Mouse (Mus musculus): ENCODE measurements at regions not wholly inside any gene's neighbourhood (a gene's known extent, or its start where the extent isn't known, plus 50 kb on each side); places are given as distances from the start of the nearest gene placed in this dataset.

- no peak for DNase-seq (ENCODE audit: extremely low spot score)
Observed at GRCm38 (mm10) chr3:104295856-104296255, 75.7 kb upstream of the Magi3 start.

- no peak for DNase-seq (ENCODE audit: extremely low spot score)
Observed at GRCm38 (mm10) chr3:104295015-104295719, 75.0 kb upstream of the Magi3 start.

GRCm38 (mm10) chr3:104293869-104294268 lies 73.7 kb upstream of the Magi3 start:
- DNase-seq (ENCODE audit: extremely low spot score): no peak

GRCm38 (mm10) chr3:104288970-104289680 lies 69.0 kb upstream of the Magi3 start:
- DNase-seq (ENCODE audit: extremely low spot score): no peak

- no peak for DNase-seq (ENCODE audit: extremely low spot score)
Observed at GRCm38 (mm10) chr3:104287900-104288299, 67.7 kb upstream of the Magi3 start.

- no peak for DNase-seq (ENCODE audit: extremely low spot score)
Observed at GRCm38 (mm10) chr3:104284961-104285360, 64.8 kb upstream of the Magi3 start.

- no peak for DNase-seq (ENCODE audit: extremely low spot score)
Observed at GRCm38 (mm10) chr3:104283855-104284254, 63.7 kb upstream of the Magi3 start.

- no peak for DNase-seq (ENCODE audit: extremely low spot score)
Observed at GRCm38 (mm10) chr3:104279505-104279904, 59.3 kb upstream of the Magi3 start.

GRCm38 (mm10) chr3:104274718-104275302 lies 54.6 kb upstream of the Magi3 start:
- no peak for DNase-seq (ENCODE audit: extremely low spot score)

- DNase-seq (ENCODE audit: extremely low spot score): no peak
Observed at GRCm38 (mm10) chr3:104274084-104274483, 53.9 kb upstream of the Magi3 start.
